Mouse (Mus musculus): ENCODE data around the gene Rimklb. TPM values are rescaled to one million over a fixed set of nuclear protein-coding genes. Genes with fewer than 3 reads are reported as not detected.
A peak's percentile ranks its signal among the peaks of the same experiment; 100 is the strongest.

The Rimklb gene
- total RNA-seq, 2 experiments from 2014 or later, result 73.0 to 92.4 TPM

GRCm38 (mm10) chr6:122445215-122445614 lies 53.3 kb downstream of the Rimklb start:
- intact Hi-C loops (cut with DNase I), result no loop called here
- DNase-seq (ENCODE audit: low spot score in 2 of 2), result no peak

GRCm38 (mm10) chr6:122440632-122441226 lies 57.8 kb downstream of the Rimklb start:
- intact Hi-C loops (cut with DNase I), result no loop called here
- no peak for DNase-seq (ENCODE audit: low spot score in 2 of 2)

- no peak for DNase-seq (ENCODE audit: low spot score in 2 of 2)
- intact Hi-C loops (cut with DNase I), result no loop called here
Measured at GRCm38 (mm10) chr6:122439249-122439648, 59.3 kb downstream of the Rimklb start.

GRCm38 (mm10) chr6:122435270-122435669 lies 63.3 kb downstream of the Rimklb start:
- DNase-seq (ENCODE audit: low spot score in 2 of 2), result no peak
- intact Hi-C loops (cut with DNase I), result no loop called here

- intact Hi-C loops (cut with DNase I), result no loop called here
- no peak for DNase-seq (ENCODE audit: low spot score in 2 of 2)
Measured at GRCm38 (mm10) chr6:122427456-122427855, 71.1 kb downstream of the Rimklb start.

- intact Hi-C loops (cut with DNase I), result no loop called here
Measured at GRCm38 (mm10) chr6:122417015-122417414, 81.5 kb downstream of the Rimklb start.

DNA sequence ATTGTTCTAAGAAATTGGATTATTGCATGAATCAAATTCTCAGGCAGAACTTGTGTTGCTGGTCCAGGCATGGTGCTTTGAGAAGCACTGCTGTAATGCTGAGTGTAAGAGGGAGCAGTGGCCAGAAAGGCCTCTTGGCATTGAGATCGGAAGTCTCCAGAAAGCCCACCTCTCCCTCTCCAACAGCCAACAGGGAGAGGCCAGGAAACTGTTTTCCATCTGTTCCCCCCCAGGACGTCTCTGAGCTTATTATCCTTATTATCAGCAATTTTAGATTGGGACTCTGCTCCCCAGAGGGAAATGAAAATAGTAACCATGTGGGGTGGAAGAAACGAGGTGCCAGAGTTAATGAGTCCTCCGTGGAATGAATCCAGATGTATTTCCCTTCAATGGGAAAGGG lies 82.2 kb downstream of the Rimklb start:
- no peak for DNase-seq (ENCODE audit: low spot score in 2 of 2)
- intact Hi-C loops (cut with DNase I), result no loop called here

More at GRCm38 (mm10) chr6:122417015-122417414, 81.5 kb downstream of the Rimklb start:
- no peak for DNase-seq (ENCODE audit: low spot score in 2 of 2)

- intact Hi-C loops (cut with DNase I), result no loop called here
- DNase-seq (ENCODE audit: low spot score in 2 of 2), result no peak
Measured at GRCm38 (mm10) chr6:122411281-122411680, 87.3 kb downstream of the Rimklb start.

DNA sequence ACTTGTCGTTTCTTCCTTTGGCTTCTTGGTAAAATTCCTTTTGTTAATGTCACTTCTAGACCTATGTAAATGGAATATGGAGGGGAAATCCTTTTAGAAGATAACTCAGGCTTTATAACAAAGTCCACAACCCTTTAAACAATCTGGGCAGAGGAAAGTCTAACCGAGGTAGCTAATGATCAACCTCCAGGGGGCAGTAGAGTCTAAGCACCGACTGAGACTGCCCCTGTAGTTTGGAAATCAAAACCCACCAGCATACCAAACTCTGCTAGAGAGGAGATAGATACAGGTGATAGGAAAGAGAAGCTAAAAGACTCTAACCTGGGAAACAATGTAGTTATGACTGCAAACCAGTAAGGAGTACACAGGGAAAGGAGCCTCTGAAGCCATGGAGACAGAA lies 96.3 kb downstream of the Rimklb start:
- DNase-seq (ENCODE audit: low spot score in 2 of 2), result peak in 1 of 2 experiments; percentile 11
- intact Hi-C loops (cut with DNase I), result loop anchor here (2.0 to 5.0 kb wide), 2 partner anchors 119 to 160 kb away; no protein-coding TSS in a partner anchor

GRCm38 (mm10) chr6:122400263-122400662 lies 98.3 kb downstream of the Rimklb start:
- intact Hi-C loops (cut with DNase I), result loop anchor here (5.0 kb wide), 1 partner anchor 162 kb away; no protein-coding TSS in a partner anchor
- DNase-seq (ENCODE audit: low spot score in 2 of 2), result no peak

Other genes starting within 250 kb of the Rimklb start
- gene Klrg1, start 215.9 kb downstream of the Rimklb start, total RNA-seq (2021), result under 1 TPM in 1 of 2 experiments, not detected in 1; 0.30 TPM
- gene M6pr, start 190.0 kb downstream of the Rimklb start, total RNA-seq (2021), result 10 to 100 TPM; 67.7 to 69.8 TPM
- gene Phc1, start 158.2 kb downstream of the Rimklb start, total RNA-seq (2021), result 10 to 100 TPM; 60.1 to 62.5 TPM
- gene Mfap5, start 7.1 kb upstream of the Rimklb start, total RNA-seq (2021), result not detected
- not detected for gene Aicda, start 55.0 kb upstream of the Rimklb start, total RNA-seq (2021)
- gene Apobec1, start 103.7 kb upstream of the Rimklb start, total RNA-seq (2021), result 1 to 10 TPM in 1 of 2 experiments, under 1 TPM in 1; 0.79 to 2.3 TPM
- not detected for gene Gdf3, start 111.3 kb upstream of the Rimklb start, total RNA-seq (2021)
- gene Dppa3, start 127.6 kb upstream of the Rimklb start, total RNA-seq (2021), result not detected
- gene Nanog, start 208.7 kb upstream of the Rimklb start, total RNA-seq (2021), result not detected